Mouse (Mus musculus) embryonic fibroblast, embryonic 13.5 days (primary cell): ENCODE data around the gene Foxd1. TPM values are rescaled to one million over a fixed set of nuclear protein-coding genes. Genes with fewer than 3 reads are reported as not detected.

ENCODE experiments used
- H3K27ac ChIP-seq: 2 replicates; pipeline ENCODE4 v1.5.1; 2012; ENCODE audit warnings: low read length, control low read depth, inconsistent platforms; ENCODE audit not compliant: insufficient read depth
- H3K4me1 ChIP-seq: 2 replicates; pipeline ENCODE4 v1.6.1; 2011; ENCODE audit warnings: low read length; ENCODE audit not compliant: control insufficient read depth, insufficient read depth
- H3K4me3 ChIP-seq: 2 replicates; pipeline ENCODE4 v1.5.1; 2011; ENCODE audit warnings: mild to moderate bottlenecking, control low read depth, low read length; ENCODE audit not compliant: insufficient read depth
- CTCF ChIP-seq: IDR thresholded peaks from 2 replicates; pipeline ENCODE4 v1.5.1; 2011; ENCODE audit warnings: mild to moderate bottlenecking, control low read depth, low read length, moderate library complexity, borderline replicate concordance; ENCODE audit not compliant: insufficient read depth
- POLR2A ChIP-seq: IDR thresholded peaks from 2 replicates; pipeline ENCODE4 v1.6.1; 2011; ENCODE audit warnings: low read depth, mild to moderate bottlenecking, control low read depth, low read length, moderate library complexity
- polyA plus RNA-seq: library from polyadenylated mRNA; stranded (reverse); fragments of >200 nt; gene quantifications from 2 replicates; pipeline ENCODE4 v1.2.4, GENCODE M21; 2011; ENCODE audit warnings: low read depth; ENCODE audit not compliant: missing spikeins, insufficient read length

The Foxd1 gene
- polyA plus RNA-seq, 1 experiment, result 5.9 TPM

GRCm38 (mm10) chr13:98393356-98394070 is 39.5 kb downstream of the Foxd1 start:
- TF ChIP-seq POLR2A (no peak), CTCF (no peak)
- Histone ChIP-seq H3K4me3 (no peak overlapping the region), H3K27ac (no peak overlapping the region), H3K4me1 (peaks cover 3% of the 10 kb centered on the region; the same call in 1 of the 2 replicates)

Other genes with a start within 250 kb of the Foxd1 start
- 16.7 and 24.9 TPM in 2 replicates for gene Arhgef28, start 147.8 kb upstream of the Foxd1 start, polyA plus RNA-seq
- 16.7 and 18.8 TPM in 2 replicates for gene Utp15, start 91.2 kb upstream of the Foxd1 start, polyA plus RNA-seq
- gene Ankra2, start 91.2 kb upstream of the Foxd1 start, polyA plus RNA-seq, result 22.7 and 29.5 TPM in 2 replicates
- not detected in 2 replicates for gene Gm21976, start 74.4 kb upstream of the Foxd1 start, polyA plus RNA-seq
- 715 and 807 TPM in 2 replicates for gene Btf3, start 37.2 kb upstream of the Foxd1 start, polyA plus RNA-seq
- not detected in 2 replicates for gene Gm10320, start 137.8 kb downstream of the Foxd1 start, polyA plus RNA-seq